Mouse (Mus musculus) lung, embryonic 16.5 days (tissue): Measurements from ENCODE around the gene Haus7. TPM values are rescaled to one million over a fixed set of nuclear protein-coding genes. Genes with fewer than 3 reads are reported as not detected.

Source experiments
- polyA plus RNA-seq: library from polyadenylated mRNA; unstranded; fragments of >200 nt; fragmentation: Nextera tagmentation; extraction: Ambion mirVana; gene quantifications from 2 replicates; pipeline ENCODE4 v1.2.1, GENCODE M21; 2015

The Haus7 gene
- polyA plus RNA-seq, 1 experiment from 2014 or later: 54.2 TPM

Other genes starting within 250 kb of the Haus7 start
- 0.65 and 1.3 TPM in 2 replicates for gene Xlr4b, start 244.7 kb downstream of the Haus7 start, polyA plus RNA-seq
- 10.5 TPM in 2 replicates for gene F8a, start 230.8 kb downstream of the Haus7 start, polyA plus RNA-seq
- gene Xlr4c, start 215.9 kb downstream of the Haus7 start, polyA plus RNA-seq: 0.24 and 0.83 TPM in 2 replicates
- gene Xlr3c, start 193.7 kb downstream of the Haus7 start, polyA plus RNA-seq: not detected in 2 replicates
- 0.24 TPM in 1 of 2 replicates, not detected in the other for gene Xlr5a, start 166.1 kb downstream of the Haus7 start, polyA plus RNA-seq
- gene Xlr5c, start 166.1 kb downstream of the Haus7 start, polyA plus RNA-seq: not detected in 2 replicates
- not detected in 2 replicates for gene Gm45015, start 122.2 kb downstream of the Haus7 start, polyA plus RNA-seq
- 12.9 and 13.8 TPM in 2 replicates for gene Zfp275, start 116.4 kb downstream of the Haus7 start, polyA plus RNA-seq
- not detected in 2 replicates for gene Gm18336, start 60.3 kb downstream of the Haus7 start, polyA plus RNA-seq
- 0.13 and 0.14 TPM in 2 replicates for gene Zfp92, start 47.9 kb downstream of the Haus7 start, polyA plus RNA-seq
- gene Trex2, start 23.7 kb downstream of the Haus7 start, polyA plus RNA-seq: not detected in 2 replicates
- 206 and 225 TPM in 2 replicates for gene Bgn, start 24.6 kb upstream of the Haus7 start, polyA plus RNA-seq
- gene Atp2b3, start 44.0 kb upstream of the Haus7 start, polyA plus RNA-seq: 0.11 TPM in 1 of 2 replicates, not detected in the other
- gene Dusp9, start 180.4 kb upstream of the Haus7 start, polyA plus RNA-seq: 6.2 and 7.0 TPM in 2 replicates
- 14.7 and 16.3 TPM in 2 replicates for gene Pnck, start 201.1 kb upstream of the Haus7 start, polyA plus RNA-seq
- gene Slc6a8, start 214.1 kb upstream of the Haus7 start, polyA plus RNA-seq: 5.2 and 5.6 TPM in 2 replicates